15 mouse cellular contexts compared by ENCODE assay signal in genomic region chr6:100629086-100629485, GRCm38 (mm10).
"Had no signal": no experiment of that assay in that cellular context is flagged by ENCODE, and none has a peak within 500 bp of the region (broad histone marks: within the 10 kb centered on the region; RNA-seq: fewer than 3 reads in every experiment).

No protein-coding gene starts in this region.

- H3K36me3 ChIP-seq: neural tube, embryonic 15.5 days; stomach, embryonic 15.5 days had no signal

- H3K4me1 ChIP-seq: neural tube, embryonic 15.5 days; stomach, embryonic 15.5 days had no signal

- H3K4me3 ChIP-seq: neural tube, embryonic 15.5 days; stomach, embryonic 15.5 days had no signal

- DNase-seq: retina, postnatal 1 day; right cerebral cortex, adult 18-20 months; right cerebral cortex, postnatal 14 days; right cerebral cortex, postnatal 25 days; right cerebral cortex, postnatal 4 days; spleen, adult 18-20 months; thymus, adult 18-20 months; thymus, adult 2 months; thymus, postnatal 14 days; thymus, postnatal 25 days; thymus, postnatal 36 days; thymus, postnatal 4 days had no signal

- H3K9ac ChIP-seq: neural tube, embryonic 15.5 days; stomach, embryonic 15.5 days had no signal

- H3K27ac ChIP-seq: neural tube, embryonic 15.5 days; stomach, embryonic 15.5 days; stomach, postnatal 0 days had no signal

- H3K27me3 ChIP-seq: neural tube, embryonic 15.5 days; stomach, embryonic 15.5 days had no signal

- H3K9me3 ChIP-seq: neural tube, embryonic 15.5 days; stomach, embryonic 15.5 days had no signal

- H3K4me2 ChIP-seq: neural tube, embryonic 15.5 days; stomach, embryonic 15.5 days had no signal
